Mouse (Mus musculus) CH12.LX (cell line): ENCODE data around the gene Speer4b. TPM values are rescaled to one million over a fixed set of nuclear protein-coding genes. Genes with fewer than 3 reads are reported as not detected.

ENCODE experiments used
- DNase-seq: peaks from one replicate; pipeline ENCODE4 v3.0.0-alpha.2; 2013; ENCODE audit errors: extremely low read depth
- H3K27ac ChIP-seq: 2 replicates; pipeline ENCODE4 v1.5.1; 2012; ENCODE audit warnings: low read depth, mild to moderate bottlenecking, control low read depth, moderate library complexity; ENCODE audit not compliant: insufficient read depth
- H3K27me3 ChIP-seq: replicated peaks from 2 replicates; pipeline ENCODE3; 2012; ENCODE audit warnings: inconsistent platforms
- H3K36me3 ChIP-seq, 2 experiments: replicated peaks in 1 of 2; 2 replicates each; pipeline versions ENCODE3 to v1.6.1; 2012; ENCODE audit warnings: inconsistent platforms in 1 of 2, low read length in 1 of 2, mild to moderate bottlenecking in 1 of 2, mixed read lengths in 1 of 2, moderate library complexity in 1 of 2; ENCODE audit not compliant: control insufficient read depth in 1 of 2, insufficient read depth in 1 of 2
- H3K4me1 ChIP-seq, 2 experiments: 2 replicates each; pipeline ENCODE4 v1.6.1; 2012; ENCODE audit warnings: inconsistent platforms in 1 of 2, moderate library complexity in 1 of 2; ENCODE audit not compliant: insufficient read depth in 2 of 2, control insufficient read depth in 1 of 2
- H3K4me2 ChIP-seq: 2 replicates; pipeline ENCODE4 v1.6.1; 2012; ENCODE audit warnings: low read depth, mild to moderate bottlenecking, control low read depth; ENCODE audit not compliant: poor library complexity, insufficient read depth, severe bottlenecking
- H3K4me3 ChIP-seq, 3 experiments: fragments of 150-350 bp in 1 of 3; sonication (generic) in 1 of 3; replicated peaks in 1 of 3; 2 replicates each; pipeline versions ENCODE3 to v1.5.1; 2011 to 2012; ENCODE audit warnings: low read depth in 2 of 3, low read length in 2 of 3, mild to moderate bottlenecking in 2 of 3, moderate library complexity in 2 of 3, control low read depth in 1 of 3, improper control_type of control experiment in 1 of 3, inconsistent platforms in 1 of 3, mixed read lengths in 1 of 3; ENCODE audit not compliant: poor library complexity in 1 of 3
- H3K79me2 ChIP-seq: replicated peaks from 2 replicates; pipeline ENCODE4 v1.6.1; 2012; ENCODE audit warnings: mild to moderate bottlenecking, moderate library complexity; ENCODE audit not compliant: control insufficient read depth, poor library complexity, insufficient read depth, severe bottlenecking; ENCODE audit errors: extremely low read depth
- H3K9ac ChIP-seq: 2 replicates; pipeline ENCODE4 v1.6.1; 2012; ENCODE audit warnings: low read depth, mild to moderate bottlenecking, control low read depth, moderate library complexity; ENCODE audit not compliant: insufficient read depth
- H3K9me3 ChIP-seq: replicated peaks from 2 replicates; pipeline ENCODE3; 2012; ENCODE audit warnings: low read length, inconsistent platforms, mixed read lengths
- BHLHE40 ChIP-seq: IDR thresholded peaks from 2 replicates; pipeline ENCODE4 v1.6.1; 2011; ENCODE audit warnings: mild to moderate bottlenecking, low read depth, low read length, improper control_type of control experiment
- CHD1 ChIP-seq: IDR thresholded peaks from 2 replicates; pipeline ENCODE4 v1.6.1; 2012; ENCODE audit warnings: low read depth, low read length, improper control_type of control experiment, inconsistent platforms
- CTCF ChIP-seq, 2 experiments: IDR thresholded peaks in 1 of 2; conservative IDR thresholded peaks in 1 of 2; 2 replicates each; pipeline ENCODE4 v1.5.1; 2011 to 2012; ENCODE audit warnings: low read depth in 2 of 2, low read length in 2 of 2, improper control_type of control experiment in 1 of 2, inconsistent platforms in 1 of 2, mild to moderate bottlenecking in 1 of 2, moderate library complexity in 1 of 2
- EP300 ChIP-seq: IDR thresholded peaks from 2 replicates; pipeline ENCODE4 v1.6.1; 2011; ENCODE audit warnings: low read length, improper control_type of control experiment
- GABPA ChIP-seq: IDR thresholded peaks from 2 replicates; pipeline ENCODE4 v1.6.1; 2012; ENCODE audit warnings: low read depth, low read length, improper control_type of control experiment, inconsistent platforms; ENCODE audit not compliant: insufficient replicate concordance
- IRF4 ChIP-seq: IDR thresholded peaks from 2 replicates; pipeline ENCODE4 v1.6.1; 2014; ENCODE audit warnings: low read depth, mild to moderate bottlenecking, inconsistent platforms, low read length, improper control_type of control experiment
- JUND ChIP-seq: conservative IDR thresholded peaks from 2 replicates; pipeline ENCODE4 v1.6.1; 2011; ENCODE audit warnings: low read depth, low read length, improper control_type of control experiment
- KAT2A ChIP-seq: IDR thresholded peaks from 2 replicates; pipeline ENCODE4 v1.6.1; 2012; ENCODE audit warnings: low read length, improper control_type of control experiment, inconsistent platforms; ENCODE audit not compliant: insufficient replicate concordance
- MAX ChIP-seq: IDR thresholded peaks from 2 replicates; pipeline ENCODE4 v1.6.1; 2011; ENCODE audit warnings: low read length, improper control_type of control experiment
- MAZ ChIP-seq: IDR thresholded peaks from 2 replicates; pipeline ENCODE4 v1.6.1; 2012; ENCODE audit warnings: low read depth, mild to moderate bottlenecking, inconsistent platforms, low read length, improper control_type of control experiment, moderate library complexity
- MEF2A ChIP-seq: IDR thresholded peaks from 2 replicates; pipeline ENCODE4 v1.6.1; 2014; ENCODE audit warnings: low read depth, mild to moderate bottlenecking, inconsistent platforms, low read length, improper control_type of control experiment, borderline replicate concordance
- MXI1 ChIP-seq: IDR thresholded peaks from 2 replicates; pipeline ENCODE4 v1.6.1; 2011; ENCODE audit warnings: mild to moderate bottlenecking, low read depth, low read length, improper control_type of control experiment
- NRF1 ChIP-seq: IDR thresholded peaks from 2 replicates; pipeline ENCODE4 v1.6.1; 2014; ENCODE audit warnings: low read depth, mild to moderate bottlenecking, inconsistent platforms, low read length, improper control_type of control experiment, moderate library complexity
- PAX5 ChIP-seq: IDR thresholded peaks from 2 replicates; pipeline ENCODE4 v1.6.1; 2012; ENCODE audit warnings: low read length, inconsistent platforms, mixed read lengths
- POLR2A ChIP-seq: IDR thresholded peaks from 2 replicates; pipeline ENCODE4 v1.6.1; 2011; ENCODE audit warnings: low read depth, mild to moderate bottlenecking, improper control_type of control experiment, low read length
- POLR2AphosphoS2 ChIP-seq: IDR thresholded peaks from 2 replicates; pipeline ENCODE4 v1.6.1; 2011; ENCODE audit warnings: low read depth, low read length, improper control_type of control experiment
- RAD21 ChIP-seq: IDR thresholded peaks from 2 replicates; pipeline ENCODE4 v1.6.1; 2011; ENCODE audit warnings: low read depth, mild to moderate bottlenecking, low read length, improper control_type of control experiment, moderate library complexity
- RCOR1 ChIP-seq: conservative IDR thresholded peaks from 2 replicates; pipeline ENCODE4 v1.6.1; 2012; ENCODE audit warnings: low read depth, mild to moderate bottlenecking, inconsistent platforms, low read length, improper control_type of control experiment
- SIN3A ChIP-seq: IDR thresholded peaks from 2 replicates; pipeline ENCODE4 v1.6.1; 2012; ENCODE audit warnings: low read length, improper control_type of control experiment, inconsistent platforms
- SMC3 ChIP-seq: IDR thresholded peaks from 2 replicates; pipeline ENCODE4 v1.6.1; 2011; ENCODE audit warnings: low read depth, low read length, improper control_type of control experiment
- TBP ChIP-seq: conservative IDR thresholded peaks from 2 replicates; pipeline ENCODE4 v1.6.1; 2011; ENCODE audit warnings: low read depth, low read length, improper control_type of control experiment
- USF1 ChIP-seq: IDR thresholded peaks from 2 replicates; pipeline ENCODE4 v1.6.1; 2014; ENCODE audit warnings: low read depth, mild to moderate bottlenecking, inconsistent platforms, low read length, improper control_type of control experiment
- USF2 ChIP-seq: conservative IDR thresholded peaks from 2 replicates; pipeline ENCODE4 v1.6.1; 2011; ENCODE audit warnings: low read depth, low read length, improper control_type of control experiment
- ZC3H11A ChIP-seq: IDR thresholded peaks from 2 replicates; pipeline ENCODE4 v1.6.1; 2012; ENCODE audit warnings: low read depth, mild to moderate bottlenecking, inconsistent platforms, low read length, improper control_type of control experiment
- ZKSCAN1 ChIP-seq: IDR thresholded peaks from 2 replicates; pipeline ENCODE4 v1.6.1; 2012; ENCODE audit warnings: low read depth, inconsistent platforms, low read length, improper control_type of control experiment, borderline replicate concordance
- ZMIZ1 ChIP-seq: IDR thresholded peaks from 2 replicates; pipeline ENCODE4 v1.6.1; 2012; ENCODE audit warnings: low read depth, mild to moderate bottlenecking, inconsistent platforms, low read length, improper control_type of control experiment
- ZNF384 ChIP-seq: IDR thresholded peaks from 2 replicates; pipeline ENCODE4 v1.6.1; 2012; ENCODE audit warnings: low read depth, low read length, improper control_type of control experiment, inconsistent platforms
- dilution Hi-C: fragments of 300-500 bp; cut with MboI; formaldehyde crosslinking; loops from 2 replicates; pipeline ENCODE4 v1.14.3; 2020; ENCODE audit warnings: low sequenced_read_pairs; ENCODE audit not compliant: extremely low pct_unique_long_range_greater_than_20kb, extremely low pct_ligation_motif_present
- in situ Hi-C: fragments of 300-500 bp; cut with MboI; formaldehyde crosslinking; loops from 3 replicates; pipeline ENCODE4 v1.14.3; 2019; ENCODE audit warnings: low sequenced_read_pairs, low pct_ligation_motif_present, low pct_unique_long_range_greater_than_20kb, mixed read lengths
- polyA plus RNA-seq: library from polyadenylated mRNA; unstranded; fragments of >175 nt; gene quantifications from 2 replicates; pipeline ENCODE4 v1.2.1, GENCODE M21; 2012; ENCODE audit warnings: low read depth; ENCODE audit not compliant: insufficient read length
- total RNA-seq, 2 experiments: library from RNA; depleted of rRNA; stranded (reverse); fragments of 300-350 nt in 1 of 2; fragments of >200 nt in 1 of 2; gene quantifications; 2 replicates each; pipeline ENCODE4 v1.2.3; 2012 to 2014

Gene Speer4b
- total and polyA plus RNA-seq, 3 experiments, result not detected

DNA sequence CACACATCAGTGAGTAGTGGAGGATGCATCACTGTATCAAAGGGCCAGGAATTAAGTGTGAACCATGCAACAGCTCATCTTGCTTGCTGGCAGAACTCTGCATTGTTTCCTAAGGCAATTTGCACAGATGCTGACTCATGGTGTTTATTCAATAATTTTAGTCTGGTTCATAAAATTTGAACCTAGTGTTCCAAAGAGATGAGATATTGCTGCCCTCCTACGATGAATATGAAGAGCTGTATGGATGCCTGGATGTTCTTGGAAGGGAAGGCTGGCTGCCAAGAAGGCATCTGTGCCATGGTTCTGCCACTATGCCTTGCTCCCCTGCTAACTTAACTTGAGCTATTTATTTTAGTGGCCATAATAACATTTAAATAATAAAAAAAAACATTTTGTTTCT lies 44.3 kb downstream of the Speer4b start:
- no peak for DNase-seq
- Histone ChIP-seq H3K27ac (no peak overlapping the region), H3K9me3 (peaks cover 23% of the 10 kb centered on the region), H3K79me2 (no peaks in the 10 kb centered on the region), H3K9ac (no peak overlapping the region), H3K4me2 (no peak overlapping the region), H3K4me1 (no peaks in the 10 kb centered on the region), H3K36me3 (no peaks in the 10 kb centered on the region), H3K4me3 (no peak overlapping the region), H3K27me3 (no peaks in the 10 kb centered on the region)
- dilution Hi-C loops (no loop called here), in situ Hi-C loops (no loop called here)
- TF ChIP-seq SIN3A (no peak), ZKSCAN1 (no peak), KAT2A (no peak), MAZ (no peak), POLR2AphosphoS2 (no peak), POLR2A (no peak), RCOR1 (no peak), JUND (no peak), MEF2A (no peak), CHD1 (no peak), MXI1 (no peak), TBP (no peak), NRF1 (no peak), EP300 (no peak), SMC3 (no peak), MAX (no peak), USF2 (no peak), USF1 (no peak)
- TF ChIP-seq, all 38 proteins: peak for 0

DNA sequence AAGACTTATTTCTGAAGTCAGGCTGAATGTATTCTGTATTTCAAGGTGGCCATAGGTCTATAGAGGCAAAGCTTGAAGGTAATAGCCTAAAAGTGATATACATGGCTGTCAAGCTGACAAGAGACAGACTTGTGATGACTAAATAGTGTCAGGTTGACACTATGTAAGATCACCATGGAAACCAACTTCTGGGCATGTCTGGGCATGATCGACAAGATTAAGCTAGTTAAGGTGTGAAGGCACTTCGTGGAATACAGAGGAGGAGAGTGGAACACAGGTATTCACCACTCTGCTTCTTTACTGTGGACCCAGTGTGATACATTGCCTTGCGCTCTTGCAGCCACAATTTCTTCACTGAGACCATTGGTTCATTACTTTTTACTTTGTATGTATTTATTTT lies 46.9 kb downstream of the Speer4b start:
- Histone ChIP-seq H3K4me1 (no peaks in the 10 kb centered on the region), H3K9ac (no peak overlapping the region), H3K79me2 (no peaks in the 10 kb centered on the region), H3K27ac (no peak overlapping the region), H3K36me3 (no peaks in the 10 kb centered on the region), H3K4me2 (no peak overlapping the region), H3K27me3 (no peaks in the 10 kb centered on the region), H3K4me3 (no peak overlapping the region), H3K9me3 (peaks cover 24% of the 10 kb centered on the region)
- TF ChIP-seq USF2, result no peak
- TF ChIP-seq ZNF384, result no peak
- no peak for TF ChIP-seq PAX5
- no peak for TF ChIP-seq MAZ
- TF ChIP-seq JUND, result no peak
- TF ChIP-seq SIN3A, result no peak
- TF ChIP-seq ZMIZ1, result no peak
- TF ChIP-seq IRF4, result no peak
- TF ChIP-seq RAD21, result no peak
- no peak for TF ChIP-seq POLR2AphosphoS2
- no peak for TF ChIP-seq CTCF (conservative IDR thresholded peaks at IDR 0.05 in 1 of 2, IDR thresholded peaks at IDR 0.05 in 1 of 2; ENCODE audit: low read depth in 2 of 2, low read length in 2 of 2)
- no peak for TF ChIP-seq GABPA
- no peak for TF ChIP-seq BHLHE40
- no peak for TF ChIP-seq ZC3H11A
- TF ChIP-seq NRF1, result no peak
- dilution Hi-C loops (no loop called here), in situ Hi-C loops (no loop called here)
- DNase-seq, result no peak
